21 mouse cellular contexts compared by ENCODE assay signal in the genomic region with DNA sequence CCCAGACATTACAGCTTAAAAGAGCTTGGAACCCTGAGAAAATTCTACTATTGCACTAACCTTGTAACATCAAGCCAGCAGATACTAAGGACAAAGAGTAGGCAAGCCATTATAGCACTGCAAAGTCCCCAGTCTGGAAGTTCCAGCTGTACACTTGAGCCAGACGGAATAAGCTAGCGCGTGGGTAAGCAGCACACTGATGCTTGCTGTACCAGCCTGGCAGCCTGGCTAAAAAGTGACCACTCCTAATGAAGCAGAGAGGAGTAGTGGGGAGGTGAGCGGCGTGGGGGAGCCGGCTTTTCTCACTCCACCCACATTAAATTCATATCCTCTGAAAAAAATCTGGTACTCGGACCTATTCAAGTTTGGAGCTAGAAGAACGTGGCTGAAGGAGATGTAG. TPM values are rescaled to one million over a fixed set of nuclear protein-coding genes. Genes with fewer than 3 reads are reported as not detected.
DNase-seq lines count a peak whose midpoint lies in the region; ATAC-seq and TF ChIP-seq lines count a peak whose summit lies in the region.
"Had no signal": no experiment of that assay in that cellular context is flagged by ENCODE, and none has a peak within 500 bp of the region (broad histone marks: within the 10 kb centered on the region; RNA-seq: fewer than 3 reads in every experiment).

No protein-coding gene starts in this region.

- 62% methylated on average over 8 of the region's 8 CpGs for WGBS in heart, adult 2 months
- WGBS in kidney, embryonic 14.5 days = 47% methylated on average over 8 of the region's 8 CpGs
- WGBS in midbrain, embryonic 11.5 days = 88% methylated on average over 8 of the region's 8 CpGs
- WGBS in midbrain, embryonic 15.5 days = 91% methylated on average over 8 of the region's 8 CpGs
- 67% methylated on average over 8 of the region's 8 CpGs for WGBS in limb, embryonic 10.5 days

- H3K4me2 ChIP-seq in kidney, embryonic 14.5 days (replicated peaks; ENCODE audit: low read depth, low read length) = no peak overlapping the region
- no peak overlapping the region for H3K4me2 ChIP-seq in midbrain, embryonic 11.5 days
- no peak overlapping the region for H3K4me2 ChIP-seq in midbrain, embryonic 15.5 days
- H3K4me2 ChIP-seq: embryonic facial prominence, embryonic 15.5 days; hindbrain, embryonic 14.5 days had no signal

- peak overlapping the region; percentile 70; the same call in 1 of the 2 replicates for H3K27ac ChIP-seq in heart, adult 2 months
- H3K27ac ChIP-seq in kidney, embryonic 14.5 days (ENCODE audit: low read depth, low read length) = no peak overlapping the region
- no peak overlapping the region for H3K27ac ChIP-seq in midbrain, embryonic 11.5 days (ENCODE audit: low read depth, low read length)
- no peak overlapping the region for H3K27ac ChIP-seq in midbrain, embryonic 15.5 days
- 0 out of 2 replicates have a peak overlapping the region, but pooled peaks have one; percentile 20 for H3K27ac ChIP-seq in limb, embryonic 10.5 days
- H3K27ac ChIP-seq: embryonic facial prominence, embryonic 15.5 days; forebrain, embryonic 10.5 days; hindbrain, embryonic 10.5 days; hindbrain, embryonic 14.5 days; intestine, embryonic 15.5 days had no signal

- H3K36me3 ChIP-seq in heart, adult 2 months (ENCODE audit: control insufficient read depth, insufficient read depth, low read length) = no peaks in the 10 kb centered on the region
- H3K36me3 ChIP-seq in kidney, embryonic 14.5 days (ENCODE audit: control insufficient read depth, insufficient read depth, low read length) = no peaks in the 10 kb centered on the region
- no peaks in the 10 kb centered on the region for H3K36me3 ChIP-seq in midbrain, embryonic 11.5 days (ENCODE audit: control insufficient read depth, insufficient read depth, low read length)
- H3K36me3 ChIP-seq in midbrain, embryonic 15.5 days (replicated peaks) = no peaks in the 10 kb centered on the region
- H3K36me3 ChIP-seq in limb, embryonic 10.5 days = no peaks in the 10 kb centered on the region
- H3K36me3 ChIP-seq: embryonic facial prominence, embryonic 15.5 days; forebrain, embryonic 10.5 days; hindbrain, embryonic 10.5 days; intestine, embryonic 15.5 days had no signal

- peaks cover 2% of the 10 kb centered on the region for H3K4me1 ChIP-seq in heart, adult 2 months (ENCODE audit: control insufficient read depth, insufficient read depth, low read length)
- no peaks in the 10 kb centered on the region for H3K4me1 ChIP-seq in kidney, embryonic 14.5 days (ENCODE audit: control insufficient read depth, insufficient read depth, low read length)
- H3K4me1 ChIP-seq in midbrain, embryonic 11.5 days (ENCODE audit: control insufficient read depth, insufficient read depth, low read length) = no peaks in the 10 kb centered on the region
- peaks cover 3% of the 10 kb centered on the region; the same call in 1 of the 2 replicates for H3K4me1 ChIP-seq in midbrain, embryonic 15.5 days
- peaks cover 44% of the 10 kb centered on the region for H3K4me1 ChIP-seq in limb, embryonic 10.5 days

- intact Hi-C loops in heart, adult 2 months (cut with DNase I) = no loop called here

- peak overlapping the region; percentile 36; the same call in 1 of the 2 replicates for H3K9ac ChIP-seq in heart, adult 2 months (ENCODE audit: low read depth, low read length)
- no peak overlapping the region for H3K9ac ChIP-seq in kidney, embryonic 14.5 days (ENCODE audit: low read depth, low read length)
- H3K9ac ChIP-seq in midbrain, embryonic 11.5 days (ENCODE audit: low read length) = no peak overlapping the region
- H3K9ac ChIP-seq in midbrain, embryonic 15.5 days = no peak overlapping the region
- H3K9ac ChIP-seq: embryonic facial prominence, embryonic 15.5 days; hindbrain, embryonic 14.5 days; intestine, embryonic 15.5 days had no signal

- no peaks in the 10 kb centered on the region for H3K27me3 ChIP-seq in heart, adult 2 months (ENCODE audit: control insufficient read depth, insufficient read depth, low read length)
- no peaks in the 10 kb centered on the region for H3K27me3 ChIP-seq in kidney, embryonic 14.5 days (ENCODE audit: control insufficient read depth, insufficient read depth, low read length)
- H3K27me3 ChIP-seq in midbrain, embryonic 11.5 days (ENCODE audit: control insufficient read depth, insufficient read depth, low read length) = no peaks in the 10 kb centered on the region
- 0 out of 2 replicates have a peak, but pooled peaks cover 5% of the 10 kb centered on the region for H3K27me3 ChIP-seq in midbrain, embryonic 15.5 days (replicated peaks)
- no peaks in the 10 kb centered on the region for H3K27me3 ChIP-seq in limb, embryonic 10.5 days (ENCODE audit: low read depth, poor library complexity, severe bottlenecking)
- H3K27me3 ChIP-seq: CH12.LX; embryonic facial prominence, embryonic 15.5 days; intestine, embryonic 15.5 days had no signal

- no peak for ATAC-seq in kidney, embryonic 14.5 days (ENCODE audit: low FRiP score, low TSS enrichment)
- ATAC-seq in midbrain, embryonic 11.5 days (ENCODE audit: low FRiP score) = no peak
- ATAC-seq in midbrain, embryonic 15.5 days (replicated peaks) = no peak
- ATAC-seq: forebrain, embryonic 14.5 days had no signal

- H3K9me3 ChIP-seq in kidney, embryonic 14.5 days (ENCODE audit: control insufficient read depth, low read length) = no peaks in the 10 kb centered on the region
- H3K9me3 ChIP-seq in midbrain, embryonic 11.5 days (ENCODE audit: control insufficient read depth, low read length) = no peaks in the 10 kb centered on the region
- H3K9me3 ChIP-seq in midbrain, embryonic 15.5 days = no peaks in the 10 kb centered on the region
- H3K9me3 ChIP-seq in limb, embryonic 10.5 days (replicated peaks) = no peaks in the 10 kb centered on the region
- H3K9me3 ChIP-seq: embryonic facial prominence, embryonic 15.5 days; forebrain, embryonic 10.5 days; hindbrain, embryonic 10.5 days; intestine, embryonic 15.5 days had no signal

- H3K79me2 ChIP-seq in heart, adult 2 months (replicated peaks; ENCODE audit: control insufficient read depth, insufficient read depth, low read length) = no peaks in the 10 kb centered on the region

- TF ChIP-seq CTCF in heart, adult 2 months (IDR thresholded peaks at IDR 0.05) = no peak

- TF ChIP-seq EP300 in heart, adult 2 months (IDR thresholded peaks at IDR 0.05; ENCODE audit: insufficient read depth, low read depth, low read length) = no peak

- no peak overlapping the region for H3K4me3 ChIP-seq in heart, adult 2 months
- H3K4me3 ChIP-seq in kidney, embryonic 14.5 days (ENCODE audit: low read length) = no peak overlapping the region
- no peak overlapping the region for H3K4me3 ChIP-seq in midbrain, embryonic 11.5 days (ENCODE audit: low read depth, low read length)
- no peak overlapping the region for H3K4me3 ChIP-seq in midbrain, embryonic 15.5 days
- no peak overlapping the region for H3K4me3 ChIP-seq in limb, embryonic 10.5 days
- H3K4me3 ChIP-seq: embryonic facial prominence, embryonic 15.5 days; erythroblast, embryonic 14.5 days; forebrain, embryonic 10.5 days; hindbrain, embryonic 10.5 days; intestine, embryonic 15.5 days had no signal

- no peak for TF ChIP-seq POLR2A in heart, adult 2 months (IDR thresholded peaks at IDR 0.05; ENCODE audit: insufficient read depth, low read depth, low read length)

- no peak for DNase-seq in heart, adult 2 months
- DNase-seq in heart, adult 9 months (ENCODE audit: low spot score in 2 of 2) = no peak
- peak; percentile 40 for DNase-seq in kidney, adult 11 months
- peak; percentile 6 for DNase-seq in midbrain, embryonic 11.5 days (ENCODE audit: low spot score, missing footprints)
- no peak for DNase-seq in limb, embryonic 10.5 days (ENCODE audit: low spot score)
- no peak for DNase-seq in spleen, postnatal 14 days (ENCODE audit: low spot score in 2 of 2)
- DNase-seq: adrenal gland, adult 2 months; adrenal gland, postnatal 25 days; cerebellum, adult 2 months; cerebellum, postnatal 10 days; embryo, embryonic 11 days had no signal

RNA-seq across cellular contexts. Expression of gene Arhgap10, which starts 5.2 kb away (rescaled TPM):
- total RNA-seq in heart, adult 2 months (2021) = 10 to 100 TPM; 51.4 to 58.2 TPM
- 22.5 and 29.9 TPM in 2 replicates for polyA plus RNA-seq in heart, adult 2 months (2012; rRNA removed)
- polyA plus RNA-seq in kidney, embryonic 14.5 days (2014; fragmentation: Nextera tagmentation; extraction: Ambion mirVana) = 21.8 and 29.4 TPM in 2 replicates
- 11.5 and 12.1 TPM in 2 replicates for polyA plus RNA-seq in midbrain, embryonic 11.5 days (2014; fragmentation: Nextera tagmentation; extraction: Ambion mirVana)
- 3.1 and 3.3 TPM in 2 replicates for polyA plus RNA-seq in midbrain, embryonic 15.5 days (2015; fragmentation: Nextera tagmentation; extraction: Ambion mirVana)
- polyA plus RNA-seq in limb, embryonic 10.5 days (2016; fragmentation: Nextera tagmentation; extraction: Ambion mirVana) = 39.1 and 43.8 TPM in 2 replicates

RNA-seq across cellular contexts. Expression of gene Prmt9, which starts 26.2 kb away (rescaled TPM):
- 10 to 100 TPM; 10.2 to 13.1 TPM for total RNA-seq in heart, adult 2 months (2021)
- 5.2 and 8.4 TPM in 2 replicates for polyA plus RNA-seq in heart, adult 2 months (2012; rRNA removed)
- polyA plus RNA-seq in kidney, embryonic 14.5 days (2014; fragmentation: Nextera tagmentation; extraction: Ambion mirVana) = 16.7 and 21.4 TPM in 2 replicates
- polyA plus RNA-seq in midbrain, embryonic 11.5 days (2014; fragmentation: Nextera tagmentation; extraction: Ambion mirVana) = 22.7 and 24.0 TPM in 2 replicates
- 24.4 and 29.1 TPM in 2 replicates for polyA plus RNA-seq in midbrain, embryonic 15.5 days (2015; fragmentation: Nextera tagmentation; extraction: Ambion mirVana)
- polyA plus RNA-seq in limb, embryonic 10.5 days (2016; fragmentation: Nextera tagmentation; extraction: Ambion mirVana) = 20.7 and 22.8 TPM in 2 replicates

Comparison
In these comparisons a context has a peak if more than half of its experiments do, and no peak if none do; other contexts are left out.
1. DNase-seq: peak in kidney, adult 11 months (single experiment) and midbrain, embryonic 11.5 days (single experiment); none in heart, adult 2 months (0 of 2), heart, adult 9 months (0 of 2), limb, embryonic 10.5 days (single experiment) and spleen, postnatal 14 days (0 of 2).
2. H3K27ac ChIP-seq: peak in heart, adult 2 months (single experiment) and limb, embryonic 10.5 days (single experiment); none in kidney, embryonic 14.5 days (single experiment), midbrain, embryonic 11.5 days (single experiment) and midbrain, embryonic 15.5 days (single experiment).